Mouse (Mus musculus) kidney, adult 9 months (tissue): ENCODE measurements around the gene Rabl6.

Experiments
- DNase-seq: peaks from one replicate; pipeline ENCODE4 v3.0.0; 2022

Rabl6 gene

DNA sequence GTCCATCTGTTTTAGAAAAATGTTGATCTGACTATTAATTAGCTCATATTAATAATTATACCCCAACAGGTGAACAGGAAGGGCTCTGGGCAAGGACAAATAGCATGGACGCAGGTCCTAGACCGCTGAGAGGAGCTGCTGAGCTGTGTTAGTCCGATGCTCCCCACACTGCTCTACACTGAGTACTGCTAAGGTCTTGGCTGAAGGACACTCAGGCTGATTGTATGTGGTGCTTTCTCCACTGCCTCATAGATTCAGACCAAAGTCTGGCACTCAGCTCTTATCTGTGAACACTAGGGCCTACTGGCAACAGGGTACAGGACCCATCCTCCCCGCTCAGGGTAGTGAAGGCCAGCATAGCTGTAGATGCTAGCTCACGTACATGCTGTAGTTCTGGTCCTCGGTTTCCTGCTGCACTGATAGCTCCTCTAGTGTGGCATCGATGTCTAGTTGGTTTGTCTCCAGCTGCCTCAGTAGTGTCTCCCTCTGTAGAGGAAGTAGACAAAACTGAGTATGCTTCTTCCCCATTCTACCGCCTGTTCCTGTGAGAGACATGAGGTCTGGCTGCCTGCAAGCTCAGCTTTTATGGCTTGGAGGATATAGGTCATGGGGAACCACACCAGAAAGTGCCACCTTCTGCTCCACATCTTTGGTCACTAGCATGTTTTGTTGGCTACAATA is 20.0 kb downstream of the Rabl6 start:
- no peak for DNase-seq

DNA sequence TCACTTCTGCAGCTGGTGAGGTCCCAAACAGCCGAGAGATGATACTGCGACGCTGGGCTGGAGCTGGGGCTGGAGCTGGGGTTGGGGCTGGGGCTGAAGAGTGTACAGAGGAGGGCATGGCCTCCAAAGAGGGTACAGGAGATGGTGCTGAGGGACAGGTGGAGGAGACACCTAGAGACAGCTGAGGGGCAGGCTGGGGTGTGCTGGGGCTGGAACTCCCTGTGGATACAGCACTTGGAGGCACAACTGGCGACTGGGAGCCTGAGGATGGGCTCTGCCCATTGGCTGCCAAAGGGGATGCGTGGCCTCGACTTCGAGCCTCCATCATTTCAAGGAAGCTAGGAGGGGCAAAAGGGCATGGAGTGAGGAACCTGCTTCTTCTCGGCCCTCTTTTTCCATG is 21.0 kb downstream of the Rabl6 start:
- DNase-seq, result no peak

DNA sequence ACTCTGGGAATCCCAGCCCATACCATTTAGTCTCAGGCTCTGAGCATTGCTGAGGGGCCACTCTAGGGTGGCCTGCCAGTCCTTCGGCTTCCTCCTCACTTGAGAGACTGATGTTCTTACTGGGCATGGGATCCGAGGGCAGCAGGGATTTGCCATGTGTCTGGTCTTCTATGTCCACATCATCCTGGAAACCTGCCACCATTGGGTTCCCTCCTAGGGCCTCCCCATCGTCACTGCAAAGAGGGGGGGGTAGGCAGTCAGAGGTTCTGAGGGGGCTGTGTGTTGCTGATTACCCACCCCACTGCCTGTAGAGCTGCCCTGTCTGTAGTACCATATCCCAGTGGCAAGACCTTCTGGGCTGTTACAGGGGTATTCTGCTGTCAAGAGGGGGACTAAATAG is 22.7 kb downstream of the Rabl6 start:
- DNase-seq, result no peak

DNA sequence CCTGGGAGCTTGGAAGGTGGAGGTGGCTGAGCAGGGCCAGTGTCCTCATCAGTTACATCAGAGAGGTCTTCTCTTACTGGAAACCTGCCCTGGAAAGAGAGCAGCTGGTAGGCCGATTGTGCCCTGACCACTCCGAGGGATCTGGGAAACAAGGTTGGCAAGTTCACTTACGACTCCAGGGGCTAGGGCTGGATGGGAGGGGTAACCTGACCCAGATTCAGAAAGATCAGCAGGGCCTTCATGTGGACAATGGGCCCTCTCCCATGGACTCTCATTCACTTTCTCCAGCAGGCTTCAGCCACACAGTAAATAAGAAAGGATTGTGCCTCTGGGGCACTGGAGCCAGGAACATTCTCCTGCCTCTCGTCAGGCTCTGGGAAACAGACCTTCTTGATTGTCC is 23.5 kb downstream of the Rabl6 start:
- no peak for DNase-seq

DNA sequence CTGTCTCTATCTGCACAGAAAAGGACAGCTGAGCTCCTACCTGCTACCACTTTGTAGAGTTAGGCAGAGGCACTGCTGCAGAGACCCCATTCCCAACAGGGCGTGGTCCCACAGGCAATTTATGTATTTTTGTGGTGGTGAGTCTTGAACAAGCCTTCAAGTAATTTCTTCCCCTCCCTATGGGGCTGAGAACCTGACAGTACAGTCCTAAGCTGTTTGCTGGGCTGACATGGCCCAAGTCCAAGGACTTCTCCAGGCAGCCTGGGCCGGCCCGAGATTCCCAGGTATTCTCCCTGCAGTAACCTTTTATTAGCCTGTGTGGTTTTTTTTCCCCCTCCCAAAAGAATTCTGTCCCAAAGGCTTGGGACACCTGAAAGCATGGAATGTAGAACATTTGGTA is 24.2 kb downstream of the Rabl6 start:
- no peak for DNase-seq

DNA sequence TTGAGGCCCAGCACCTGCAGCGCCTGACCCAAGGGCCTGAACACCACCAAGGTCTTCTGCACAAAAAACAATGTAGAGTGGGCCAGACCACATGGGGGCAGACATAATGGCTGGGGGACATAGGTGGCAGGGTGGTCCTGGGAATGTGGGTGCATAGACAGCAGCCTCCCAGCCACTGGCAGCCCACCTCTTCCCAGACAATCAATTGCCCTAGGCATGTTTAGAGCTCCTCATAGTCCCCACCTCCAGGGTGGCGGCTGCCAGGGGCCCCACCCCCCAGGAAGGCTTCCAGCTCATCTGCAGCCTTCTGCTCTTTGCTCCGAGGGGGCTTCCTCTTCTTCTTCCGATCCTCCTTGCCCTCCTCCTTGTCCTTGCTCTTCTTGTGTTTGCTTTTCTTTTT is 24.8 kb downstream of the Rabl6 start:
- DNase-seq, result no peak

DNA sequence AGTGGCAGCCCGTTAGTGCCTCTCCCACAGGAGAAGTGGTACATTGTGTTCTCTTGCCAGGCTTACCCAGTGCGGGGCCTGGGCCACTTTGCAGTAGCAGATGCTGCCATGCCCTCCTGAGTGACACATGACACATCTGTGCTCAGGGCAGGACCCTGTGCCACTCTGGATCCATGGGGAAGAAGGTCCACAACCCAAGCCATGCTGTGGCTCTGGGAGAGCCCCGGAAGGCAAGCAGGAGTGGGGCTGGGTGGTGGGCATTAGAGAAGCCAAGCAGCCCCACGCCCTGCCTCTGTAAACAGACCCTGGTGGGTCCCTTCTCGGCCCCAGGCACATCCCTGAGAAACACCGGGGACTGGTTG is 25.2 kb downstream of the Rabl6 start:
- DNase-seq, result no peak

DNA sequence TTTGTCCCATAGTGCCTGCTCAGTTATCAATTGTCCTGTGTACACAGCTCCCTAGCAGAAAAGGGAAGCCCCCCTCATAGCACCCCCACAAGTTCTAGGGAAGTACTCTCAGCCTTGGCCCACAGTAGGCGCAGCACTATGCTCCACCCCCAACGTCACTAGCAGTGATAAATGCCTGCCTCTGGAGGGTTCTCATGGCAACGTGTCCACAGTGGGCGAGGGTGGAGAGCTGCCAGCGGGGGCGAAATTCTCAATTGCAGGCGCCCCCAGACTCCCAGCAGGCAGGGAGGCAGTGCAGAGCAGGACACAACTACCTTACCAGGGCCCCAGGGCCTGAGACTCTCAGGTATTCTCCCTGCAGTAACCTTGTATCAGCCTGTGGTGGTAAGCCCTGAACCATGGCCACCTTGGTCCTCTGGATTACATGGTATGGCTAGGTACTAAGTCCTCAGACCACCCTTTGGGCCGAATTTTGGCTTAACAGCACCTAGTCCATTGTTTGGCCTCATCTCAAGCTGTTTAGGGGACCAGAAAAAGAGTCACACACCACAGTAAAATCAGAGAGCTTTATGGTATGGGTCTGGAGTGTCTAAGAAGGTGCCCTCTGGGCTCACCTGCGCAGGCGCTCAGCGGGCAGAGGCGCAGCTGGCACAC is 25.7 kb downstream of the Rabl6 start:
- DNase-seq, result no peak

DNA sequence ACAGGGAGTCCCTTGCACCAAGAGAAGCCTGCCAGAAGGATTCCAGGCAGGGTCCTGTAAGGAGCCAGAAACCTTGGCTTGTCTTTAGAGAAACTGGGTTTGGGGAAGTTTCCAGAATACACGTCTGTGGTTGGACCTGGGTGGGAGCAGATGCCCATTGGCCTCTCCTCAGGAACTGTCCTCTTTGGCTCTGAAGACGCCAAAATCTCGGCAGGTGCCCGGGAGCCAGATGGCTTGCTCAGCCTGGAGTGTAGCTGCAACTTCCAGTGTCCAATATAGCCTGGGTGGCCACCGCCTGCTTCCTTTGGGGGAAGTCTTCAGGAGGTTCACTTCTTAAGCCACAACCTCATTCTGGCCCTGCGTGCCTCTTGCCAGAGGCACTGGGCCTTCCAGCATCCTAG is 26.4 kb downstream of the Rabl6 start:
- DNase-seq, result no peak

DNA sequence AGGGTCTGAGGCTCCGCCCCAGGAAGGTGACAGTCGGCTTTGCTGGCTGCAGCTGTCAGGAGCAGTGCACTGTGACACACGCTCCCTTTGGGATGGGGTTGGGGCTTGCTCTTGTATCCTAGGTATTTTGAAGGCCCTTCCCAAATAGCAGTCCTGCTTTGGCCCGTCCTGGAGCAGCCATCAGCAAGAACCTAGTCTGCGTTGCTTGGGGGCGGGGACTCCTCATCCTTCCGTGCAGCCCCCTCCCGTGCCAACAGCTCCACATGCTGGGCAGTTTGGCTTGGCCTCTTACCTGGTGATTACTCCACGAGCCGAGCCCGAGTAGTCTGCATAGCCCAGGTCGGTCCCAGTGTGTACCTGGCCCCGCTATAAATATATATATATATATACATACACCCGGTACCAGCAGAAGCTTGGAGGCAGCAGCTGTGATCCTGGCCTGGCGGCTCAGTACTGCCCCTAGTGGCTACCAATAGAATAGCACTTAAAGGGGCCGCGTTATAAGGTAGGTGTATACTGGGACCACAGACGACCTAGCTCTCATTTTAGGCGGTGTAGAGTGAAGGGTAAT is 26.9 kb downstream of the Rabl6 start, which contains the start of gene Ajm1:
Gene Ajm1, minus strand, starts transcription at position 464 of the 571 bp plus-strand sequence.
- DNase-seq, result peak; percentile 67

DNA sequence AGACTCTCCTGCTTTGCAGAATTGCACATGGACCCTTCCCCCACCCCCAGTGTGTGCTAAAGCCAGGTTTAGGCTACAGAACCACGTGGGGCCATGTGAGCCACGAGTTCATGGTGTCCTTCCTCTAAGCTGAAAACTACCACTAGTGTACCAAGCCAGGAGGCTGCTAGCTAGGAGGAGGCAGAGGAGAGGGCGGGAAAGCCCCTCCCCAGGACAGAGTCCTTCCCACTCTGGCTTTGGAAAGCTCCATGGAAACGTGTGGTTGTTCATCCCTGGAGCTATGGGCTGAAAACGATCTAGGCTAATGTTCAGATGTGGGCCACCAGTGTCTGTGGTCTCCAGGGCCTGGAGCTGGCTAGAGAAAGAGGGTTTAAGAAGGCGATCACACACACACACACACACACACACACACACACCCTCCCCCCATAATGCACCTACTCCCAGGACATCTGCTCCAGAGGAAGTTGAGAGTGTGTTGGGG is 27.7 kb downstream of the Rabl6 start:
- DNase-seq, result no peak

DNA sequence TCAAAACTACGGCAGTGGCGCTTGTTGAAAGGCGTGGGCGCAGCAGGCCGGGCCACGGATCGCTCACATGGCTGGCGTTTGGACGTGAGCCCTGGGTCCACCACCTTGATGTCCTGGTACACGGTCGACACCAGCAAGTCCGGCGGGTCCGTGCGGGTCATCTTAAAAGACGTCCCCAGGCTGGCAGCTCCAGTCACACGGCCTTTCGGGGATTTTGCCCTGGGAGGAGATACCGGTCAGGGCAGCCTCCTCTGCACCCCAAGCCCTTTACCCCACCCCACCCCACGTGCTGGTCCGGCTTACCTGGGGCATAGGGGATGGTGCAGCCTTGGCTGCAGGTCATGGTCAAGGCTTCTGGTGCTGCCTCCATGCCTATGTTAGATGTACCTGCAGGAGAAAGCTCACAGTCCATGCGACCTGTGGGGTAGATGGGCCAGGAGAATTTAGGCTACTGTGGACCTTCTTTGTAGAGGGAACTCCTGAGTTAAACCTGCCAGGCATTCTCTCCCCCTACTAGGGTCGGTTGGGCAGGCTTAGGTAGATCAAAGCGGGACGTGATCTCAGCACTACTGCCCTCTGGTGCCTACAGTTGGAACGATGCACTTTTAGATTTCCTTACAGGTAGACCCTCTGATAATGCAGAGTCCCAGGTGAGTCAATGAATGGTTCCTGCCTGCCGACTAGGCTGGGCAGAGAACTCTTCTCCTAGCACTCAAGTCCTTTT is 28.4 kb downstream of the Rabl6 start:
- DNase-seq, result peak; percentile 66

DNA sequence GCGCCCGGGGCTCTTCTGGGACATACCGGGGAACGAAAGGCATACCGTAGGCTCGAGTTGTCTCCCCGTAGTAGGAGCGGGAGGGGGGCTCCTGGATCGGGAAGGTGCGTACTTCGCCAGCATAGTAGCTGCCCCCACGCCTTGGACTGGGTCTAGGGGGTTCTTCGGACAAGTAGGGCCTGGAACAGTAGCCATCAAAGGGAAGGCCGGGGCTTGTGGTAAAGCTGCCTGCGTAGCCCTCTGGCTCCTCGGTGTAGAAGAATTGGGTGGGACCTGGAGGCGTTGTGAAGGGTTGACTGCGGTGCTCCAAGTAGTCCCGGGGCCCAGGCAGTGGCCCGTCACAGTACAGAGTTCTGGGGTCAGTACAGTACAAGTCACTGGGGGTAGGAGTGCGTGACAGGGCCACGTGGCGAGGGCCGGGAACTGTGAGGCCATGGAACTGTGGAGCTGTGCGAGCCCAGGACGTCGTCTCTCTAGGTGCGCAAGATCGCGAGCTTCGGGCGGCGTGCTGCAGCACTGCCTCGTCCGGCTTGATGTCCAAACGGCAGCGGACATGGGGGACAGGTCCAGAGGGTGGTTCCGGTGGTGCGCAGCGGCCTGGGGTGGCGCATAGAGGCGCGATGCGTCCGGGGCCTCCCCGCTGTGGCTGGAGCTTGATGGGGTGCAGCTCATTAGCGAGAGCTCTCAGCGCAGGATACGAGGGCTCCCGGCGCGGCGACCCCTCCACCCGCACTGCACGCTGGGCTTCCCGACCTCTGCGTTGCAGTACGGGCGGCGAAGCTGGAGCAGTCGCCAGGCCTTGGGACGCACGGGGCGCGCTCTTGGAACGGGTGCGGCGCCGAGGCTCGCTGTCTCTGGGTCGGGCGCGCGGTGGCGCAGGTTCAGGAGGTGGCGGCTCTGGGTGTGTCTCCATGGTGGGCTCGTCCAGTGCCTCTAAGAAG is 29.3 kb downstream of the Rabl6 start:
- DNase-seq, result no peak

DNA sequence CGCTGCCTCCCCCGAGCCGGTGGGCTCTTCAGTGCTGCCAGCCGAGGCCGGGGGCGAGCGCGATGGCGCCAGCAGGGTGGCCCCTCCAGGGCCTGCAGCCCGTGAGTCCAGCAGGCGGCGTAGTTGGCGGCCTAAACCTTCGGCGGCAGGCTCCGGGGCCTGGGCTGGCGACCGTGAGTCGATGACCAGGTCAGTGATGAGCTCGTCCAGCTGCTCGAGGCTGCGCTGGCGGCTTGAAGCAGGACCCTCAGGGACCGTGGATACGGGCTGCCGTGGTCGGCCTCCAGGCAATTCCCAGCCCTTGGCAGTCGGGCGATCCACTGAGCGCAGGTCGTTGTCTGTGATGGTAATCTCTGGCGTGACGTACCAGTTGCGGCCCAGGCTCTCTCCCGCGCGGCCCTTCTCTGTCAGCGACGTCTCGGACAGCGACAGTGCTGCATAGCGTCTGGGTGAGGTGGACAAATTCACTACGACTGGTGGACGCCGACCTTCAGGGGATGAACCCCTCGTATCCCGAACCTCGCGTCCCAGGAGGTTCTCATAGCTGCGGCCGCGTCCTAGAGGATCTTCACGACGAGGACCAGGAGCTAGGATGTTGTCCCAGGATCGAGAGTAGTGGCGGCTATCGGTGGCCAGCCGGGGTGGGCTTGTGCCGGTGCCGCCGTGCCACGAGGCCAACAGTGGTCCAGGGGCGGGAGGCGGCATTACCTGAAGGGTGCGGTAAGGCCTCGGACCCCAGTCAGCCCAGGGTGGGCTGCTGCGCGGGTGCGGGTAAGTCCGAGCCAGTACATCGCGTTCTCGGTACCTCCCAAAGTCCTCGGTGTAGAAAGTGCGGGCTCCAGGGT is 30.1 kb downstream of the Rabl6 start:
- no peak for DNase-seq

DNA sequence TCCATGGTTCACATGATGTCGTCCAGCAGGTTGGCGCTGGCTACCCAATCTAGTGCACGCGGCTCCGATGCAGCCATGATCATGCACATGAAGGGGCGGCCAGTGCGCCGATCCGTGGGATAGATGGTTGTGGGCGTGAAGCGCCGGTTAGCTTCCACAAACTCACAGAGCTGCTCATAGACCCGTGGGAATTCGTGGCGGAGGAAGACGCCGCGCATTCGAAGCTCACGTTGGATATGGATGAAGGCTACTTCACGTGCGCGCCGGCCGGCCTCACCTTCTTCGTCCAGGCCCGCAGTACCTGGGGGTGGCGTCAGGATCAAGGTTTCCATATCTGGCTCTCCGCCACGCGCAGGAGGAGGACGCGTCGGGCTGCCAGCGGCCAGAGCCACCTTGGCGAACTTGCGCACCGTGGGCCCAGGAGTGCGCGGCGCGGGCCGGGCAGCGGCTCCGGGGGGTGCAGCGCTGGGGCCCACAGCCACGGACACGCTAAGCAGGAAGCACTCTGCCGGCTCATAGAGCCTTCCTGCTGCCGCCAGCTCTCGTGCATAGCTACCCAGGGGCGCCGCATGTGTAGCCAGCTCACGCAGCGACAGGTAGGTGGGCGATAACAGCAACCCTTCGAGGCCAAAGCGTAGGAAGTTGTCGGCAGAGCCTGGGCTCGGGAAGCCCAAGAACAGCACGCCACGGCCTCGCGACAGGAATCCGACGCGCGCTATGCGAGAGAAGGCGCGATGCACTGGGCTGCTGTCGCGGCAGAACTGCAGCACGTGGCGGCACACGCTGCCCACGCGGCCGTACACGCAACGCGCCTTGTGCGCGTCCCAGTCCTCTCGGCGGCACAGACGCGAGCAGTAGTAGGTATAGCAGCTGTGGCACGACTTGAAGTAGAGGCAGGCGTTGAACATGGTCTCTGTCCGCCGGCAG is 31.1 kb downstream of the Rabl6 start:
- DNase-seq, result no peak

DNA sequence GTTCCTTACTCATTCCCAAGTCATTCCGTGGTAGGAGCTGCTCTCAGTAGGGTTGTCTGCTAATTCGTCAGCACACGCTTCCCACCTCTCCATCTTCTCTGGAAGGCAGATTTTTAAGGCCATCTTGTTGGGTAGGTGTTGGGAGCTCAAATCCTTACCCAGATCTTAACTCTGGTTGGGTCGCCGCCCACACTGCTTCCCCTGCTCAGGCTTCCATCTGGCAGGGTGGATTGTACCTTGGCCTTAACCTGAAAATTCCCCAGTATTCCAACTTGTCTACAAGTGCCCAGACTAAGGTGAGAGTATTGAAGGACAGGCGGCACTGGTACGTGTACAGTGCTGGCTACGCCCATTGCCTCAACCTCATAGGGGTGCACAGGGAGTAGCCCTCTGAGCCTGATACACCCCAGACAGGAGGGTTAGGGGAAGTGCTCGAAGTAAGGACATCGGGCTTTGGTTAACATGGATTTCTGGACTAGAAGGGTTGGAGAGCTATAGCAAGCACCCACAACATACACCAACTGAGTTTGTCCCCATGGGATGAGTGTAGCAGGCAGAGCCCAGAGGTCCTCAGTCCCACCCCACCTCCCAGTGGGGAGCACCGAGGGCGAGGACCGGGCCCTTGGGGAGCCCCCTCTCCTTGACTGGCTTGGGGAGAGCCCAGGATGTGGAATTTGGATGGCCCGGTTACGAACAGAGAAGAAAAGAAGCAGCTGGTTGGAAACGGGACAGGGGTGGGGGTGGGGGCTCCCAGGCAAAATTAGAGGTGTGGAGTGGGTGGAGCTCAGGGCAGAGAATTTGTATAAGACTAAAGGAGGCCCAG is 32.1 kb downstream of the Rabl6 start:
- no peak for DNase-seq

DNA sequence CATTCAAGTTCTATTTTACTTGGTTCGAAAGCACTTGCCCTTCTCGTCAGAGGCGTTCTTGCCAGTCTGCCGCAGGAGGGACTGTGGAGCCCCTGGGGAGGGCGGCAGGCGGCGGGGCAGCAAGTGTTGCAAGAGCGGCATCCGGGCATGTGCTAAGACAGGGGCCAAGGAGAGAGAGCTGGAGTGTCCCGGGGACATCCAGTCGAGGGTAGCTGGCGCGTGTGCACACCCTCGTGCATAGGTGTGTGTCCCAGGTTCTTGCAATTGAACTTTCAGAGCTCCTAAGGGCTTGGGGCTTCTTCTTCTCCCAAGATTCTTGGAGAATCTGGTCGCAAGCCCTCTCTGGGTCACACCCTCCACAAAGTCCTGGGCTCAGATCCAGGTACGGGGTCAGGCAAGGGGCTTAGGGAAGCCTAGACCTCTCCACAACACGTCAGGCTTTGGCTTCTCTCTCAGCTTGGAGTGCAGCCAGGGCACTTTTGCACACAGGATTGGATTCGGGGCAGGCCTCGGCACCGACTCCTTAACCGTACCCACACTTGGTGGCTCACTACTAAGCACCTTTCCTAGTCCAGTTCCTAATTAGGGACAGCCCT is 32.8 kb downstream of the Rabl6 start:
- peak; percentile 36 for DNase-seq

DNA sequence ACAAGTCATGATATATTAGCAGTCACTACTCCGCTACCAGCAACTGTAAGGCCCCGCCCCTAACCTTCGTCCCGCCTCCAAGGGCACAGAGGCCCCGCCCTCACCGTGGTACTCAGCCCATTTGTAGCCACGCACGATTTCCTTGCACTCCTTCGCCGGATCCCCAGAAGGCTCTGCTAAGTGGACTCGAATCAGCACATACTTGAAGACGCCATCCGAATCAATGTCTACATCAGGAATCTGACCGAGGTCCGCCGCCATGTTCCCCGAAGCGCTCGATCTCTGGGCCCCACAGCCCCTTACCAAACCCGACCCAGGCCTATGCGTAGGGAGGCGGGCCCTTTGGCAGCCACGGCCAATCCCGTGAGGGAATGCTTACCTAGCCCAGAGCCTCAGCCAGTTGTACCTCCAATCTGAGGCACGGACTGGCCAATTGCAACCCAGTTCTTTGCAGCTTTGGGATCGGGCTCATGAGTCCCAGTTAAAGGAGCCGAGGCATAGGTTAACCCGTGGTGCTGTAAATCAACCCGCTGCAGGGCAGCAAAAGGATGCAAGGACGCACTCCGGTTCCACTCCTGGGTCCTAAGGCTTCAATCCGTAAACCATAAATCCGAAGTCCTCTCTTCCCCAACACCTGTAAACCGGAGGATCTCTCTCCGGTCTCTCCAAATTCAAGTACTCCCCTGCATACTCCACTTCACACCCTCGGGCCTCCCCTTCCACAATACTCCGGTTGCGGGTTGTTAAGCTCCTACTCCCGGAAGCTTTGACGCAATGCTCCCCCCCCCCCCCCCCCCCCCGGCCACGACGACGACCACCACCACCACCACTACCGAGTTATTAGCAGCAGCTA is 33.5 kb downstream of the Rabl6 start, which contains the start of the genes Mamdc4 and Phpt1:
Gene Mamdc4, minus strand, starts transcription at position 267 of the 853 bp plus-strand sequence.
Gene Phpt1, minus strand, starts transcription at position 646 of the 853 bp plus-strand sequence.
- peak; percentile 99 for DNase-seq
